Mouse (Mus musculus): ENCODE measurements at regions not wholly inside any gene's neighbourhood (a gene's known extent, or its start where the extent isn't known, plus 50 kb on each side); places are given as distances from the start of the nearest gene placed in this dataset.

GRCm38 (mm10) chr6:126340098-126340610 is 173.4 kb upstream of the Ntf3 start:
- TF ChIP-seq USF1 (IDR thresholded peaks at IDR 0.05; ENCODE audit: low read depth) (no peak), CTCF (IDR thresholded peaks at IDR 0.05; ENCODE audit: control insufficient read depth, insufficient read depth, insufficient read length) (no peak), MAX (IDR thresholded peaks at IDR 0.05) (no peak), FOSL1 (IDR thresholded peaks at IDR 0.05; ENCODE audit: insufficient read depth, low read length, poor library complexity, severe bottlenecking) (no peak), CEBPB (IDR thresholded peaks at IDR 0.05; ENCODE audit: low read depth) (no peak), MYOG (IDR thresholded peaks at IDR 0.05; ENCODE audit: control insufficient read depth, extremely low read depth, insufficient read length) (no peak)
